Mouse (Mus musculus) lung, postnatal 0 days (tissue): ENCODE data around the gene Celf5. TPM values are rescaled to one million over a fixed set of nuclear protein-coding genes. Genes with fewer than 3 reads are reported as not detected.

ENCODE experiments used
- ATAC-seq: fragments of 200-750 bp; cut with Nextera tagmentation; 2 replicates; pipeline ENCODE4 v1.8.0; 2017; ENCODE audit warnings: moderate library complexity
- DNase-seq: peaks from one replicate; pipeline ENCODE4 v3.0.0-alpha.2; 2016; ENCODE audit warnings: low spot score
- H3K27ac ChIP-seq: fragments of 300-500 bp; sonication (generic); 2 replicates; pipeline ENCODE4 v1.5.1; 2014; ENCODE audit warnings: antibody characterized with exemption, mild to moderate bottlenecking, low read length, mixed read lengths
- H3K27me3 ChIP-seq: fragments of 300-500 bp; sonication (generic); replicated peaks from 2 replicates; pipeline ENCODE4 v1.6.1; 2014; ENCODE audit warnings: low read length, mixed read lengths; ENCODE audit not compliant: insufficient read depth
- H3K36me3 ChIP-seq: fragments of 300-500 bp; sonication (generic); 2 replicates; pipeline ENCODE4 v1.6.1; 2014; ENCODE audit warnings: low read length, mixed read lengths; ENCODE audit not compliant: insufficient read depth
- H3K4me1 ChIP-seq: fragments of 300-500 bp; sonication (generic); 2 replicates; pipeline ENCODE4 v1.6.1; 2014; ENCODE audit warnings: antibody characterized with exemption, low read depth, low read length, mixed read lengths; ENCODE audit not compliant: insufficient read depth
- H3K4me2 ChIP-seq: fragments of 300-500 bp; sonication (generic); replicated peaks from 2 replicates; pipeline ENCODE4 v1.6.1; 2014; ENCODE audit warnings: low read depth, mild to moderate bottlenecking, low read length, moderate library complexity, mixed read lengths
- H3K4me3 ChIP-seq: fragments of 300-500 bp; sonication (generic); 2 replicates; pipeline ENCODE4 v1.5.1; 2014; ENCODE audit warnings: low read depth, low read length
- H3K9ac ChIP-seq: fragments of 300-500 bp; sonication (generic); replicated peaks from 2 replicates; pipeline ENCODE4 v1.6.1; 2014; ENCODE audit warnings: low read depth, mild to moderate bottlenecking
- H3K9me3 ChIP-seq: fragments of 300-500 bp; sonication (generic); 2 replicates; pipeline ENCODE4 v1.6.1; 2016; ENCODE audit warnings: low read length, mixed read lengths
- CTCF ChIP-seq: IDR thresholded peaks from 2 replicates; pipeline ENCODE4 v1.5.1; 2016; ENCODE audit warnings: antibody characterized with exemption, mild to moderate bottlenecking
- EP300 ChIP-seq: IDR thresholded peaks from 2 replicates; pipeline ENCODE4 v1.6.1; 2016; ENCODE audit warnings: antibody characterized with exemption, mild to moderate bottlenecking, control low read depth
- WGBS: fragments of 180-500 bp; shearing (Covaris S2); extraction: QIAGEN DNeasy Blood & Tissue Kit; methylation state at CpG from one replicate; pipeline ENCODE4 v1.1.7; 2014; 5-methylcytosine and 5-hydroxymethylcytosine counted together
- polyA plus RNA-seq: library from polyadenylated mRNA; unstranded; fragments of >200 nt; fragmentation: Nextera tagmentation; extraction: Ambion mirVana; gene quantifications from 2 replicates; pipeline ENCODE4 v1.2.1, GENCODE M21; 2015

Gene Celf5
- polyA plus RNA-seq, 1 experiment from 2014 or later: 0.08 TPM

- no peak for DNase-seq
- Histone ChIP-seq H3K9ac (no peak overlapping the region), H3K27me3 (peaks cover 27% of the 10 kb centered on the region), H3K36me3 (no peaks in the 10 kb centered on the region), H3K4me3 (no peak overlapping the region), H3K27ac (no peak overlapping the region), H3K4me2 (no peak overlapping the region), H3K4me1 (no peaks in the 10 kb centered on the region), H3K9me3 (no peaks in the 10 kb centered on the region)
- no peak for TF ChIP-seq CTCF
- TF ChIP-seq EP300: no peak
- WGBS: 26% methylated on average over 20 of the region's 20 CpGs
- ATAC-seq: no peak
Measured at GRCm38 (mm10) chr10:81460471-81460870, 22.0 kb downstream of the Celf5 start.

GRCm38 (mm10) chr10:81459399-81459798 is 23.1 kb downstream of the Celf5 start:
- H3K9me3 ChIP-seq: no peaks in the 10 kb centered on the region
- 70% methylated on average over 21 of the region's 21 CpGs for WGBS
- TF ChIP-seq EP300 (no peak), CTCF (no peak)
- H3K9ac ChIP-seq: no peak overlapping the region
- H3K27ac ChIP-seq: no peak overlapping the region
- ATAC-seq (no peak), DNase-seq (no peak)
- H3K27me3 ChIP-seq: peaks cover 30% of the 10 kb centered on the region
- no peak overlapping the region for H3K4me3 ChIP-seq
- H3K4me2 ChIP-seq: no peak overlapping the region
- no peaks in the 10 kb centered on the region for H3K4me1 ChIP-seq
- H3K36me3 ChIP-seq: no peaks in the 10 kb centered on the region

GRCm38 (mm10) chr10:81458267-81458666 is 24.2 kb downstream of the Celf5 start:
- H3K4me3 ChIP-seq: no peak overlapping the region
- no peaks in the 10 kb centered on the region for H3K4me1 ChIP-seq
- WGBS: 75% methylated on average over 6 of the region's 6 CpGs
- H3K9ac ChIP-seq: no peak overlapping the region
- DNase-seq (no peak), ATAC-seq (no peak)
- no peaks in the 10 kb centered on the region for H3K36me3 ChIP-seq
- H3K4me2 ChIP-seq: no peak overlapping the region
- peaks cover 36% of the 10 kb centered on the region for H3K27me3 ChIP-seq
- TF ChIP-seq EP300 (no peak), CTCF (no peak)
- H3K9me3 ChIP-seq: no peaks in the 10 kb centered on the region
- H3K27ac ChIP-seq: no peak overlapping the region

GRCm38 (mm10) chr10:81457624-81458023 is 24.9 kb downstream of the Celf5 start:
- no peak overlapping the region for H3K4me3 ChIP-seq
- H3K27ac ChIP-seq: no peak overlapping the region
- 91% methylated on average over 8 of the region's 8 CpGs for WGBS
- H3K9ac ChIP-seq: no peak overlapping the region
- peaks cover 33% of the 10 kb centered on the region for H3K27me3 ChIP-seq
- TF ChIP-seq EP300: no peak
- TF ChIP-seq CTCF: no peak
- H3K9me3 ChIP-seq: no peaks in the 10 kb centered on the region
- H3K4me2 ChIP-seq: no peak overlapping the region
- ATAC-seq (no peak), DNase-seq (no peak)
- H3K36me3 ChIP-seq: no peaks in the 10 kb centered on the region
- H3K4me1 ChIP-seq: 0 out of 2 replicates have a peak, but pooled peaks cover 3% of the 10 kb centered on the region

GRCm38 (mm10) chr10:81456983-81457563 is 25.4 kb downstream of the Celf5 start:
- Histone ChIP-seq H3K27me3 (peaks cover 34% of the 10 kb centered on the region), H3K9ac (no peak overlapping the region), H3K4me3 (no peak overlapping the region), H3K4me1 (0 out of 2 replicates have a peak, but pooled peaks cover 3% of the 10 kb centered on the region), H3K27ac (no peak overlapping the region), H3K36me3 (no peaks in the 10 kb centered on the region), H3K4me2 (no peak overlapping the region), H3K9me3 (no peaks in the 10 kb centered on the region)
- 34% methylated on average over 11 of the region's 12 CpGs for WGBS
- ATAC-seq (no peak), DNase-seq (no peak)
- TF ChIP-seq EP300 (no peak), CTCF (no peak)

- H3K9me3 ChIP-seq: no peaks in the 10 kb centered on the region
- H3K4me2 ChIP-seq: no peak within 1 kb of the TSS
- H3K36me3 ChIP-seq: no peaks in the 10 kb centered on the region
- H3K27ac ChIP-seq: no peak within 1 kb of the TSS
- H3K27me3 ChIP-seq: peaks cover 43% of the 10 kb centered on the region
- WGBS: 57% methylated on average over 28 of the region's 28 CpGs
- no peak within 1 kb of the TSS for H3K4me3 ChIP-seq
- H3K4me1 ChIP-seq: 0 out of 2 replicates have a peak, but pooled peaks cover 3% of the 10 kb centered on the region
- H3K9ac ChIP-seq: no peak within 1 kb of the TSS
- ATAC-seq (no peak), DNase-seq (no peak)
- TF ChIP-seq EP300: no peak
- no peak for TF ChIP-seq CTCF
Measured at GRCm38 (mm10) chr10:81455181-81455895, 27.2 kb downstream of the Celf5 start, which contains the start of gene Nfic. Gene Nfic, minus strand, starts transcription at chr10:81455635.
